Mouse (Mus musculus) R1 (cell line): ENCODE data around the gene Hcn2.
"Not testable (repeated sequence)": the region's sequence is repeated elsewhere in the genome, so short reads cannot be mapped to it uniquely, and the experiment has no call there.

Experiments used
- DNase-seq: peaks from one replicate; pipeline ENCODE4 v3.0.0-alpha.2; 2018; ENCODE audit warnings: low read depth, low spot score

The Hcn2 gene

GRCm38 (mm10) chr10:79687513-79687912 is 28.9 kb upstream of the Hcn2 start:
- peak; percentile 71 for DNase-seq

- DNase-seq = no peak
Measured at GRCm38 (mm10) chr10:79688720-79689119, 27.7 kb upstream of the Hcn2 start, which contains the start of gene Gzmm. Gene Gzmm, plus strand, starts transcription at chr10:79689020.

- no peak for DNase-seq
Measured at GRCm38 (mm10) chr10:79689178-79689577, 27.3 kb upstream of the Hcn2 start.

- DNase-seq = peak; percentile 65
Measured at GRCm38 (mm10) chr10:79691986-79692548, 24.4 kb upstream of the Hcn2 start.

- no peak for DNase-seq
Measured at GRCm38 (mm10) chr10:79693580-79694378, 22.7 kb upstream of the Hcn2 start.

- no peak for DNase-seq
Measured at GRCm38 (mm10) chr10:79694379-79694655, 22.1 kb upstream of the Hcn2 start.

GRCm38 (mm10) chr10:79695231-79696128 is 21.0 kb upstream of the Hcn2 start:
- DNase-seq = peak; percentile 83

GRCm38 (mm10) chr10:79696129-79696651 is 20.2 kb upstream of the Hcn2 start:
- no peak for DNase-seq

- DNase-seq = no peak
Measured at GRCm38 (mm10) chr10:79697916-79698315, 18.5 kb upstream of the Hcn2 start.

GRCm38 (mm10) chr10:79698459-79698858 is 18.0 kb upstream of the Hcn2 start:
- DNase-seq = no peak

- DNase-seq = no peak
Measured at GRCm38 (mm10) chr10:79700676-79701075, 15.8 kb upstream of the Hcn2 start.

GRCm38 (mm10) chr10:79701443-79702129 is 14.8 kb upstream of the Hcn2 start:
- no peak for DNase-seq

- DNase-seq = not testable (repeated sequence)
Measured at GRCm38 (mm10) chr10:79702970-79703369, 13.5 kb upstream of the Hcn2 start.

GRCm38 (mm10) chr10:79703541-79703940 is 12.9 kb upstream of the Hcn2 start:
- no peak for DNase-seq

GRCm38 (mm10) chr10:79704065-79704969 is 12.1 kb upstream of the Hcn2 start, which contains the start of gene Bsg:
Gene Bsg, plus strand, starts transcription at chr10:79704491.
- peak; percentile 99 for DNase-seq

GRCm38 (mm10) chr10:79704970-79705360 is 11.5 kb upstream of the Hcn2 start:
- DNase-seq = no peak

GRCm38 (mm10) chr10:79705951-79706350 is 10.5 kb upstream of the Hcn2 start:
- no peak for DNase-seq

GRCm38 (mm10) chr10:79706406-79707094 is 9.9 kb upstream of the Hcn2 start:
- DNase-seq = no peak

- no peak for DNase-seq
Measured at GRCm38 (mm10) chr10:79707162-79707561, 9.3 kb upstream of the Hcn2 start.

- peak; percentile 79 for DNase-seq
Measured at GRCm38 (mm10) chr10:79707759-79708158, 8.7 kb upstream of the Hcn2 start.
